In the genomic region with DNA sequence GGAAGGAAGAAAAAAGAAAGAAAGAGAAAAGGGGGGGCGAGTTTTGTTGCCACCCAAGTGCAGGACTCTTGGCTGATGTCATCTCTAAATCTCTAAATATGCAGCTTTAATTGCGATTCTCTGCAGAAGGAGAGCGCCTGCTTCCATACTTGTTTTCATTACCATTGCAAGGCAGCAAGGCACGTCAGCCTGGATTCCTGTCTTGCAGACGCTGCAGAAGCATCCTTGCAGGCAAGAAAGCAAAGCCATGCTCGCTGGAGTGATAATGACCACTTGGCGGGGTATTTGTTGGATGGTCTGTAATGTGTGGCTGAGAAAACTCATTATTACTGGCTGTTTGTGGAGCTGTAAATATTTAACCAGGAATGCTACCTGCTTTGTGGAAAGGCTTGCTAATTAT, we compare ENCODE assay signal across 17 mouse cellular contexts.
A peak's percentile ranks its signal among the peaks of the same experiment; 100 is the strongest.
DNase-seq lines count a peak whose midpoint lies in the region; ATAC-seq and TF ChIP-seq lines count a peak whose summit lies in the region.
"Had no signal": no experiment of that assay in that cellular context is flagged by ENCODE, and none has a peak within 500 bp of the region (broad histone marks: within the 10 kb centered on the region; RNA-seq: fewer than 3 reads in every experiment).

No protein-coding gene starts in this region.

- 62% methylated on average over 7 of the region's 7 CpGs for WGBS in cerebellum, adult 2 months
- 20% methylated on average over 7 of the region's 7 CpGs for WGBS in midbrain, embryonic 16.5 days
- 23% methylated on average over 7 of the region's 7 CpGs for WGBS in midbrain, embryonic 11.5 days
- WGBS in midbrain, postnatal 0 days = 30% methylated on average over 7 of the region's 7 CpGs

- no peak for TF ChIP-seq CTCF in cerebellum, adult 2 months (IDR thresholded peaks at IDR 0.05; ENCODE audit: borderline replicate concordance, insufficient read depth, low read depth, low read length)
- peak; percentile 22; the same call in 1 of the 2 replicates for TF ChIP-seq CTCF in midbrain, postnatal 0 days (IDR thresholded peaks at IDR 0.05)

- no peaks in the 10 kb centered on the region for H3K36me3 ChIP-seq in midbrain, embryonic 16.5 days (ENCODE audit: control insufficient read depth, insufficient read depth, low read length)
- H3K36me3 ChIP-seq in midbrain, embryonic 11.5 days (ENCODE audit: control insufficient read depth, insufficient read depth, low read length) = no peaks in the 10 kb centered on the region
- no peaks in the 10 kb centered on the region for H3K36me3 ChIP-seq in midbrain, postnatal 0 days (ENCODE audit: insufficient read depth, low read length)
- H3K36me3 ChIP-seq: embryonic facial prominence, embryonic 13.5 days; heart, embryonic 13.5 days; kidney, embryonic 15.5 days; midbrain, embryonic 12.5 days; neural tube, embryonic 12.5 days had no signal

- no peak overlapping the region for H3K4me3 ChIP-seq in cerebellum, adult 2 months (replicated peaks; ENCODE audit: insufficient read depth, low read depth, low read length)
- H3K4me3 ChIP-seq in midbrain, embryonic 16.5 days (ENCODE audit: low read depth, low read length) = no peak overlapping the region
- H3K4me3 ChIP-seq in midbrain, embryonic 11.5 days (ENCODE audit: low read depth, low read length) = no peak overlapping the region
- H3K4me3 ChIP-seq in midbrain, postnatal 0 days (ENCODE audit: low read depth, low read length) = no peak overlapping the region
- H3K4me3 ChIP-seq: embryonic facial prominence, embryonic 13.5 days; heart, embryonic 13.5 days; kidney, embryonic 15.5 days; midbrain, embryonic 12.5 days; neural tube, embryonic 12.5 days had no signal

- no peaks in the 10 kb centered on the region for H3K27me3 ChIP-seq in cerebellum, adult 2 months (ENCODE audit: control insufficient read depth, insufficient read depth, low read length)
- no peaks in the 10 kb centered on the region for H3K27me3 ChIP-seq in midbrain, embryonic 16.5 days (ENCODE audit: control insufficient read depth, insufficient read depth, low read depth, low read length)
- peaks cover 6% of the 10 kb centered on the region; the same call in 1 of the 2 replicates for H3K27me3 ChIP-seq in midbrain, embryonic 11.5 days (ENCODE audit: control insufficient read depth, insufficient read depth, low read length)
- no peaks in the 10 kb centered on the region for H3K27me3 ChIP-seq in midbrain, postnatal 0 days (ENCODE audit: insufficient read depth, low read length)
- H3K27me3 ChIP-seq: neural tube, embryonic 12.5 days had no signal

- DNase-seq in cerebellum, postnatal 10 days = peak; percentile 34 to 35
- DNase-seq in cerebellum, adult 2 months = no peak
- peak; percentile 17 for DNase-seq in kidney, adult 9 months
- no peak for DNase-seq in kidney, adult 8-10 months
- no peak for DNase-seq in midbrain, embryonic 11.5 days (ENCODE audit: low spot score, missing footprints)
- DNase-seq in midbrain, postnatal 0 days (ENCODE audit: low spot score) = no peak
- no peak for DNase-seq in thymus, postnatal 0 days (ENCODE audit: low spot score)
- DNase-seq: adrenal gland, postnatal 25 days; cerebellum, postnatal 14 days; lung, postnatal 36 days; thymus, adult 2 months had no signal

- H3K4me2 ChIP-seq in midbrain, embryonic 16.5 days (ENCODE audit: low read length) = no peak overlapping the region
- H3K4me2 ChIP-seq in midbrain, embryonic 11.5 days = no peak overlapping the region
- H3K4me2 ChIP-seq in midbrain, postnatal 0 days (ENCODE audit: low read depth, low read length, poor library complexity, severe bottlenecking) = no peak overlapping the region
- H3K4me2 ChIP-seq: embryonic facial prominence, embryonic 13.5 days; heart, embryonic 13.5 days; kidney, embryonic 15.5 days; midbrain, embryonic 12.5 days; neural tube, embryonic 12.5 days had no signal

- 0 out of 2 replicates have a peak, but pooled peaks have one; percentile 22 for ATAC-seq in midbrain, embryonic 16.5 days
- no peak for ATAC-seq in midbrain, embryonic 11.5 days (ENCODE audit: low FRiP score)
- ATAC-seq in midbrain, postnatal 0 days (ENCODE audit: low FRiP score) = no peak

- H3K9me3 ChIP-seq in midbrain, embryonic 16.5 days (replicated peaks; ENCODE audit: control insufficient read depth, low read length, poor library complexity, severe bottlenecking) = no peaks in the 10 kb centered on the region
- H3K9me3 ChIP-seq in midbrain, embryonic 11.5 days (ENCODE audit: control insufficient read depth, low read length) = no peaks in the 10 kb centered on the region; the same call in 1 of the 2 replicates
- H3K9me3 ChIP-seq in midbrain, postnatal 0 days (ENCODE audit: low read length) = no peaks in the 10 kb centered on the region
- H3K9me3 ChIP-seq: embryonic facial prominence, embryonic 13.5 days; kidney, embryonic 15.5 days; neural tube, embryonic 12.5 days had no signal

- TF ChIP-seq POLR2A in cerebellum, adult 2 months (IDR thresholded peaks at IDR 0.05; ENCODE audit: borderline replicate concordance, insufficient read depth, low read length) = no peak

- H3K4me1 ChIP-seq in cerebellum, adult 2 months (ENCODE audit: control insufficient read depth, insufficient read depth, low read length) = no peaks in the 10 kb centered on the region
- peaks cover 44% of the 10 kb centered on the region for H3K4me1 ChIP-seq in midbrain, embryonic 16.5 days (ENCODE audit: control insufficient read depth, insufficient read depth, low read length)
- H3K4me1 ChIP-seq in midbrain, embryonic 11.5 days (ENCODE audit: control insufficient read depth, insufficient read depth, low read length) = peaks cover 46% of the 10 kb centered on the region
- H3K4me1 ChIP-seq in midbrain, postnatal 0 days (ENCODE audit: insufficient read depth, low read length) = peaks cover 7% of the 10 kb centered on the region; the same call in 1 of the 2 replicates

- no peak overlapping the region for H3K27ac ChIP-seq in cerebellum, adult 2 months (ENCODE audit: insufficient read depth, low read length)
- no peak overlapping the region; the same call in 1 of the 2 replicates for H3K27ac ChIP-seq in midbrain, embryonic 16.5 days (ENCODE audit: low read length)
- no peak overlapping the region for H3K27ac ChIP-seq in midbrain, embryonic 11.5 days (ENCODE audit: low read depth, low read length)
- no peak overlapping the region for H3K27ac ChIP-seq in midbrain, postnatal 0 days (ENCODE audit: low read depth, low read length)
- H3K27ac ChIP-seq: embryonic facial prominence, embryonic 13.5 days; heart, embryonic 13.5 days; kidney, embryonic 15.5 days; midbrain, embryonic 12.5 days; neural tube, embryonic 12.5 days had no signal

- H3K9ac ChIP-seq in midbrain, embryonic 16.5 days (ENCODE audit: low read depth, low read length) = no peak overlapping the region
- H3K9ac ChIP-seq in midbrain, embryonic 11.5 days (ENCODE audit: low read length) = no peak overlapping the region
- no peak overlapping the region for H3K9ac ChIP-seq in midbrain, postnatal 0 days (replicated peaks; ENCODE audit: low read length, poor library complexity, severe bottlenecking)
- H3K9ac ChIP-seq: embryonic facial prominence, embryonic 13.5 days; heart, embryonic 13.5 days; kidney, embryonic 15.5 days; midbrain, embryonic 12.5 days; neural tube, embryonic 12.5 days had no signal

Comparison
In these comparisons a context has a peak if more than half of its experiments do, and no peak if none do; other contexts are left out.
1. DNase-seq: peak in cerebellum, postnatal 10 days (2 of 2) and kidney, adult 9 months (single experiment); none in cerebellum, adult 2 months (0 of 2), kidney, adult 8-10 months (0 of 2), midbrain, embryonic 11.5 days (single experiment), midbrain, postnatal 0 days (single experiment) and thymus, postnatal 0 days (single experiment).